Mouse (Mus musculus): Measurements from ENCODE around the gene Nacc2. TPM values are rescaled to one million over a fixed set of nuclear protein-coding genes. Genes with fewer than 3 reads are reported as not detected.

Gene Nacc2
- polyA plus RNA-seq, 1 experiment = 51.2 TPM

DNA sequence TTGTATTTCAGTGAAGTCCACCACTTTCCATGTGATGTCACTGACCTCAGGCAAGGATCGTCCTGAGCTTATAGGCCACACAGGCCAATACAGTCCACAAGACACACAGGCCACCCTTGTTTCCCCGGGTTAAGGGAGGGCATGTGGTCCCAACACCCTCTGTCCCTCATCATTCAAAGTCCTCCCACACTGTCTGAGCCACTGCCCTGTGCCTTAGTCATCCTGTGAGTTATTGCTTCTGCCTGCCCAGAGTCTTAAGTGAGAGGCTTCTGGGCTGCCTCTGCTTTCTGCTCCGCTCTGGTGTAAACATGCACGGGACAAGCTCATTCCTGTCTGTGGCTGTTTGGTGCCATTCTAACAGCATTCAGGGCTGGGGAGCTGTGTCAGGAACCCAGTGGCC is 21.3 kb upstream of the Nacc2 start:
- 78% methylated on average over 4 of the region's 4 CpGs for WGBS
- no peak for TF ChIP-seq POLR2A (IDR thresholded peaks at IDR 0.05; ENCODE audit: low read depth, low read length)
- H3K4me1 ChIP-seq (ENCODE audit: control insufficient read depth, insufficient read depth, insufficient read length, low read length) = peaks cover 6% of the 10 kb centered on the region; the same call in 1 of the 2 replicates
- no peak overlapping the region for H3K27ac ChIP-seq (ENCODE audit: insufficient read depth, low read depth, low read length)
- H3K36me3 ChIP-seq (ENCODE audit: control insufficient read depth, insufficient read depth, low read length) = no peaks in the 10 kb centered on the region
- no peak overlapping the region for H3K4me3 ChIP-seq (ENCODE audit: low read depth, low read length)
- H3K27me3 ChIP-seq (ENCODE audit: control insufficient read depth, insufficient read depth, low read length) = no peaks in the 10 kb centered on the region

- Histone ChIP-seq H3K27ac (ENCODE audit: insufficient read depth, low read depth, low read length) (no peak overlapping the region), H3K36me3 (ENCODE audit: control insufficient read depth, insufficient read depth, low read length) (no peaks in the 10 kb centered on the region), H3K4me3 (ENCODE audit: low read depth, low read length) (no peak overlapping the region), H3K27me3 (ENCODE audit: control insufficient read depth, insufficient read depth, low read length) (no peaks in the 10 kb centered on the region), H3K4me1 (ENCODE audit: control insufficient read depth, insufficient read depth, insufficient read length, low read length) (peaks cover 13% of the 10 kb centered on the region)
- WGBS = 70% methylated on average over 2 of the region's 2 CpGs
- no peak for TF ChIP-seq CTCF (IDR thresholded peaks at IDR 0.05; ENCODE audit: extremely low read depth, insufficient read length, insufficient replicate concordance, low read depth, low read length)
- no peak for TF ChIP-seq POLR2A (IDR thresholded peaks at IDR 0.05; ENCODE audit: low read depth, low read length)
These were observed 20.5 kb upstream of the Nacc2 start for GRCm38 (mm10) chr2:26143556-26143955.

GRCm38 (mm10) chr2:26142986-26143385 is 20.0 kb upstream of the Nacc2 start:
- TF ChIP-seq POLR2A (IDR thresholded peaks at IDR 0.05; ENCODE audit: low read depth, low read length) = no peak
- TF ChIP-seq CTCF (IDR thresholded peaks at IDR 0.05; ENCODE audit: extremely low read depth, insufficient read length, insufficient replicate concordance, low read depth, low read length) = no peak
- H3K27ac ChIP-seq (ENCODE audit: insufficient read depth, low read depth, low read length) = no peak overlapping the region
- H3K27me3 ChIP-seq (ENCODE audit: control insufficient read depth, insufficient read depth, low read length) = no peaks in the 10 kb centered on the region

GRCm38 (mm10) chr2:26141893-26142635 is 19.0 kb upstream of the Nacc2 start:
- H3K27me3 ChIP-seq (ENCODE audit: control insufficient read depth, insufficient read depth, low read length) = no peaks in the 10 kb centered on the region
- WGBS = 63% methylated on average over 12 of the region's 12 CpGs
- peak; percentile 74; the same call in 1 of the 2 replicates for TF ChIP-seq CTCF (IDR thresholded peaks at IDR 0.05; ENCODE audit: extremely low read depth, insufficient read length, insufficient replicate concordance, low read depth, low read length)
- TF ChIP-seq POLR2A (IDR thresholded peaks at IDR 0.05; ENCODE audit: low read depth, low read length) = no peak

More at GRCm38 (mm10) chr2:26142986-26143385, 20.0 kb upstream of the Nacc2 start:
- Histone ChIP-seq H3K4me1 (ENCODE audit: control insufficient read depth, insufficient read depth, insufficient read length, low read length) (peaks cover 15% of the 10 kb centered on the region), H3K36me3 (ENCODE audit: control insufficient read depth, insufficient read depth, low read length) (no peaks in the 10 kb centered on the region; the same call in 1 of the 2 replicates), H3K4me3 (ENCODE audit: low read depth, low read length) (no peak overlapping the region)
- WGBS = 94% methylated on average over 3 of the region's 3 CpGs

GRCm38 (mm10) chr2:26140903-26141302 is 17.9 kb upstream of the Nacc2 start:
- TF ChIP-seq CTCF (IDR thresholded peaks at IDR 0.05; ENCODE audit: extremely low read depth, insufficient read length, insufficient replicate concordance, low read depth, low read length) (no peak), POLR2A (IDR thresholded peaks at IDR 0.05; ENCODE audit: low read depth, low read length) (no peak)
- peaks cover 2% of the 10 kb centered on the region; the same call in 1 of the 2 replicates for H3K36me3 ChIP-seq (ENCODE audit: control insufficient read depth, insufficient read depth, low read length)
- WGBS = 16% methylated on average over 6 of the region's 6 CpGs

More at GRCm38 (mm10) chr2:26141893-26142635, 19.0 kb upstream of the Nacc2 start:
- peaks cover 15% of the 10 kb centered on the region for H3K4me1 ChIP-seq (ENCODE audit: control insufficient read depth, insufficient read depth, insufficient read length, low read length)
- no peak overlapping the region for H3K4me3 ChIP-seq (ENCODE audit: low read depth, low read length)
- H3K36me3 ChIP-seq (ENCODE audit: control insufficient read depth, insufficient read depth, low read length) = peaks cover 2% of the 10 kb centered on the region; the same call in 1 of the 2 replicates
- no peak overlapping the region for H3K27ac ChIP-seq (ENCODE audit: insufficient read depth, low read depth, low read length)

GRCm38 (mm10) chr2:26140292-26140819 is 17.3 kb upstream of the Nacc2 start:
- Histone ChIP-seq H3K27me3 (ENCODE audit: control insufficient read depth, insufficient read depth, low read length) (no peaks in the 10 kb centered on the region), H3K27ac (ENCODE audit: insufficient read depth, low read depth, low read length) (peak overlapping the region; percentile 79), H3K4me1 (ENCODE audit: control insufficient read depth, insufficient read depth, insufficient read length, low read length) (peaks cover 12% of the 10 kb centered on the region), H3K4me3 (ENCODE audit: low read depth, low read length) (peak overlapping the region; percentile 90), H3K36me3 (ENCODE audit: control insufficient read depth, insufficient read depth, low read length) (peaks cover 4% of the 10 kb centered on the region; the same call in 1 of the 2 replicates)
- TF ChIP-seq POLR2A (IDR thresholded peaks at IDR 0.05; ENCODE audit: low read depth, low read length) (no peak), CTCF (IDR thresholded peaks at IDR 0.05; ENCODE audit: extremely low read depth, insufficient read length, insufficient replicate concordance, low read depth, low read length) (no peak)
- whole genome bisulfite sequencing = under 1% methylated on average over 60 of the region's 60 CpGs

More at GRCm38 (mm10) chr2:26140903-26141302, 17.9 kb upstream of the Nacc2 start:
- H3K4me3 ChIP-seq (ENCODE audit: low read depth, low read length) = peak overlapping the region; percentile 90
- peaks cover 14% of the 10 kb centered on the region for H3K4me1 ChIP-seq (ENCODE audit: control insufficient read depth, insufficient read depth, insufficient read length, low read length)
- peak overlapping the region; percentile 79 for H3K27ac ChIP-seq (ENCODE audit: insufficient read depth, low read depth, low read length)
- no peaks in the 10 kb centered on the region for H3K27me3 ChIP-seq (ENCODE audit: control insufficient read depth, insufficient read depth, low read length)

GRCm38 (mm10) chr2:26139545-26140206 is 16.7 kb upstream of the Nacc2 start:
- TF ChIP-seq CTCF (IDR thresholded peaks at IDR 0.05; ENCODE audit: extremely low read depth, insufficient read length, insufficient replicate concordance, low read depth, low read length) (no peak), POLR2A (IDR thresholded peaks at IDR 0.05; ENCODE audit: low read depth, low read length) (peak; percentile 32; the same call in 1 of the 2 replicates)
- peak overlapping the region; percentile 90 for H3K4me3 ChIP-seq (ENCODE audit: low read depth, low read length)
- under 1% methylated on average over 60 of the region's 60 CpGs for WGBS
- H3K4me1 ChIP-seq (ENCODE audit: control insufficient read depth, insufficient read depth, insufficient read length, low read length) = peaks cover 9% of the 10 kb centered on the region
- no peaks in the 10 kb centered on the region for H3K27me3 ChIP-seq (ENCODE audit: control insufficient read depth, insufficient read depth, low read length)
- H3K36me3 ChIP-seq (ENCODE audit: control insufficient read depth, insufficient read depth, low read length) = peaks cover 4% of the 10 kb centered on the region; the same call in 1 of the 2 replicates
- peak overlapping the region; percentile 62 for H3K27ac ChIP-seq (ENCODE audit: insufficient read depth, low read depth, low read length)

All from small intestine, adult 2 months (tissue).